Mouse (Mus musculus) MEL (cell line): ENCODE data around the gene H2al2a. TPM values are rescaled to one million over a fixed set of nuclear protein-coding genes. Genes with fewer than 3 reads are reported as not detected.

ENCODE experiments used
- DNase-seq: peaks from one replicate; pipeline ENCODE4 v3.0.0; 2011; ENCODE audit warnings: low read depth, low spot score
- H3K27ac ChIP-seq: 2 replicates; pipeline ENCODE4 v1.5.1; 2012; ENCODE audit warnings: low read depth, mild to moderate bottlenecking, control low read depth, low read length, moderate library complexity; ENCODE audit not compliant: control insufficient read depth
- H3K27me3 ChIP-seq, 2 experiments: fragments of 150-350 bp in 1 of 2; sonication (generic) in 1 of 2; 2 replicates each; pipeline ENCODE4 v1.6.1; 2012; ENCODE audit warnings: low read length in 2 of 2, mild to moderate bottlenecking in 2 of 2, improper control_type of control experiment in 1 of 2, moderate library complexity in 1 of 2; ENCODE audit not compliant: insufficient read depth in 2 of 2, control insufficient read depth in 1 of 2
- H3K36me3 ChIP-seq, 2 experiments: 2 replicates each; pipeline ENCODE4 v1.6.1; 2012 to 2014; ENCODE audit warnings: low read length in 2 of 2, improper control_type of control experiment in 1 of 2, inconsistent platforms in 1 of 2, mild to moderate bottlenecking in 1 of 2; ENCODE audit not compliant: insufficient read depth in 2 of 2, control insufficient read depth in 1 of 2
- H3K4me1 ChIP-seq, 2 experiments: fragments of 150-350 bp in 1 of 2; sonication (generic) in 1 of 2; 2 replicates each; pipeline ENCODE4 v1.6.1; 2012; ENCODE audit warnings: low read length in 2 of 2, improper control_type of control experiment in 1 of 2, mild to moderate bottlenecking in 1 of 2; ENCODE audit not compliant: insufficient read depth in 2 of 2, control insufficient read depth in 1 of 2
- H3K4me3 ChIP-seq, 2 experiments: fragments of 150-350 bp in 1 of 2; sonication (generic) in 1 of 2; 2 replicates each; pipeline ENCODE4 v1.5.1; 2012; ENCODE audit warnings: low read depth in 2 of 2, low read length in 2 of 2, mild to moderate bottlenecking in 2 of 2, moderate library complexity in 2 of 2, control low read depth in 1 of 2, improper control_type of control experiment in 1 of 2; ENCODE audit not compliant: control insufficient read depth in 1 of 2, insufficient read depth in 1 of 2
- H3K79me2 ChIP-seq: 2 replicates; pipeline ENCODE4 v1.6.1; 2012; ENCODE audit warnings: mild to moderate bottlenecking, low read length, moderate library complexity; ENCODE audit not compliant: control insufficient read depth, poor library complexity, insufficient read depth
- H3K9ac ChIP-seq: 2 replicates; pipeline ENCODE4 v1.6.1; 2012; ENCODE audit warnings: low read depth, mild to moderate bottlenecking, control low read depth, low read length, moderate library complexity; ENCODE audit not compliant: control insufficient read depth, poor library complexity, severe bottlenecking
- H3K9me3 ChIP-seq: fragments of 150-350 bp; sonication (generic); replicated peaks from 2 replicates; pipeline ENCODE4 v1.6.1; 2012; ENCODE audit warnings: mild to moderate bottlenecking, low read length, improper control_type of control experiment, moderate library complexity; ENCODE audit not compliant: insufficient read depth
- BHLHE40 ChIP-seq: IDR thresholded peaks from 2 replicates; pipeline ENCODE4 v1.6.1; 2012; ENCODE audit warnings: low read depth, mild to moderate bottlenecking, inconsistent platforms, low read length, improper control_type of control experiment, borderline replicate concordance
- CHD1 ChIP-seq: IDR thresholded peaks from 2 replicates; pipeline ENCODE4 v1.6.1; 2012; ENCODE audit warnings: low read depth, mild to moderate bottlenecking, inconsistent platforms, low read length, improper control_type of control experiment
- CHD2 ChIP-seq: IDR thresholded peaks from 2 replicates; pipeline ENCODE4 v1.6.1; 2011; ENCODE audit warnings: low read length, improper control_type of control experiment
- E2F4 ChIP-seq: IDR thresholded peaks from 2 replicates; pipeline ENCODE4 v1.6.1; 2011; ENCODE audit warnings: low read depth, low read length, improper control_type of control experiment, borderline replicate concordance
- EP300 ChIP-seq, 2 experiments: IDR thresholded peaks; 2 replicates each; pipeline ENCODE4 v1.6.1; 2011; ENCODE audit warnings: improper control_type of control experiment in 2 of 2, low read length in 2 of 2, low read depth in 1 of 2, mild to moderate bottlenecking in 1 of 2
- ETS1 ChIP-seq: IDR thresholded peaks from 2 replicates; pipeline ENCODE4 v1.6.1; 2012; ENCODE audit warnings: low read depth, mild to moderate bottlenecking, inconsistent platforms, low read length, improper control_type of control experiment, moderate library complexity
- GABPA ChIP-seq: IDR thresholded peaks from 2 replicates; pipeline ENCODE4 v1.6.1; 2012; ENCODE audit warnings: low read depth, mild to moderate bottlenecking, inconsistent platforms, low read length, improper control_type of control experiment, moderate library complexity
- GATA1 ChIP-seq: IDR thresholded peaks from 2 replicates; pipeline ENCODE4 v1.6.1; 2011; ENCODE audit warnings: low read depth, low read length, improper control_type of control experiment
- HCFC1 ChIP-seq: IDR thresholded peaks from 2 replicates; pipeline ENCODE4 v1.6.1; 2012; ENCODE audit warnings: low read depth, mild to moderate bottlenecking, inconsistent platforms, low read length, improper control_type of control experiment, moderate library complexity
- KAT2A ChIP-seq: conservative IDR thresholded peaks from 2 replicates; pipeline ENCODE4 v1.6.1; 2012; ENCODE audit warnings: low read depth, low read length, improper control_type of control experiment, inconsistent platforms
- MEF2A ChIP-seq: IDR thresholded peaks from 2 replicates; pipeline ENCODE4 v1.6.1; 2014; ENCODE audit warnings: low read depth, mild to moderate bottlenecking, inconsistent platforms, low read length, improper control_type of control experiment; ENCODE audit not compliant: poor library complexity, insufficient replicate concordance, severe bottlenecking; ENCODE audit errors: extremely low read depth
- MXI1 ChIP-seq: IDR thresholded peaks from 2 replicates; pipeline ENCODE4 v1.6.1; 2011; ENCODE audit warnings: mild to moderate bottlenecking, low read depth, low read length, improper control_type of control experiment
- MYB ChIP-seq: IDR thresholded peaks from 2 replicates; pipeline ENCODE4 v1.6.1; 2011; ENCODE audit warnings: mild to moderate bottlenecking, low read depth, low read length, improper control_type of control experiment
- MYC ChIP-seq: IDR thresholded peaks from 2 replicates; pipeline ENCODE4 v1.6.1; 2011; ENCODE audit warnings: low read depth, mild to moderate bottlenecking, low read length, improper control_type of control experiment, moderate library complexity
- NELFE ChIP-seq: IDR thresholded peaks from 2 replicates; pipeline ENCODE4 v1.6.1; 2011; ENCODE audit warnings: low read depth, low read length, improper control_type of control experiment
- NRF1 ChIP-seq: IDR thresholded peaks from 2 replicates; pipeline ENCODE4 v1.6.1; 2014; ENCODE audit warnings: low read depth, mild to moderate bottlenecking, inconsistent platforms, low read length, improper control_type of control experiment, moderate library complexity; ENCODE audit not compliant: poor library complexity, insufficient read depth, severe bottlenecking
- POLR2A ChIP-seq, 2 experiments: IDR thresholded peaks; 2 replicates each; pipeline ENCODE4 v1.6.1; 2011 to 2012; ENCODE audit warnings: low read length in 2 of 2, mild to moderate bottlenecking in 2 of 2, control low read depth in 1 of 2, improper control_type of control experiment in 1 of 2, low read depth in 1 of 2, moderate library complexity in 1 of 2; ENCODE audit not compliant: control insufficient read depth in 1 of 2, insufficient read depth in 1 of 2, poor library complexity in 1 of 2
- POLR2AphosphoS5 ChIP-seq: IDR thresholded peaks from 2 replicates; pipeline ENCODE4 v1.6.1; 2012; ENCODE audit warnings: low read depth, borderline replicate concordance, mild to moderate bottlenecking, inconsistent platforms, low read length, moderate library complexity, mixed read lengths
- RAD21 ChIP-seq: IDR thresholded peaks from 2 replicates; pipeline ENCODE4 v1.6.1; 2011; ENCODE audit warnings: mild to moderate bottlenecking, low read depth, low read length, improper control_type of control experiment
- RCOR1 ChIP-seq: IDR thresholded peaks from 2 replicates; pipeline ENCODE4 v1.6.1; 2012; ENCODE audit warnings: low read depth, mild to moderate bottlenecking, inconsistent platforms, low read length, improper control_type of control experiment
- TCF12 ChIP-seq: IDR thresholded peaks from 2 replicates; pipeline ENCODE4 v1.6.1; 2014; ENCODE audit warnings: low read depth, mild to moderate bottlenecking, inconsistent platforms, low read length, improper control_type of control experiment, moderate library complexity
- UBTF ChIP-seq: IDR thresholded peaks from 2 replicates; pipeline ENCODE4 v1.6.1; 2012; ENCODE audit warnings: low read depth, mild to moderate bottlenecking, inconsistent platforms, low read length, improper control_type of control experiment, moderate library complexity, borderline replicate concordance; ENCODE audit not compliant: insufficient read depth
- USF2 ChIP-seq, 2 experiments: IDR thresholded peaks; 2 replicates each; pipeline ENCODE4 v1.6.1; 2011 to 2012; ENCODE audit warnings: improper control_type of control experiment in 2 of 2, low read length in 2 of 2, borderline replicate concordance in 1 of 2, inconsistent platforms in 1 of 2, low read depth in 1 of 2, mild to moderate bottlenecking in 1 of 2; ENCODE audit not compliant: insufficient read depth in 1 of 2
- ZC3H11A ChIP-seq: IDR thresholded peaks from 2 replicates; pipeline ENCODE4 v1.6.1; 2012; ENCODE audit warnings: low read depth, mild to moderate bottlenecking, inconsistent platforms, low read length, improper control_type of control experiment
- ZMIZ1 ChIP-seq: IDR thresholded peaks from 2 replicates; pipeline ENCODE4 v1.6.1; 2012; ENCODE audit warnings: low read depth, mild to moderate bottlenecking, inconsistent platforms, low read length, improper control_type of control experiment, moderate library complexity
- ZNF384 ChIP-seq: IDR thresholded peaks from 2 replicates; pipeline ENCODE4 v1.6.1; 2012; ENCODE audit warnings: low read depth, mild to moderate bottlenecking, inconsistent platforms, low read length, improper control_type of control experiment
- polyA plus RNA-seq, 2 experiments: library from polyadenylated mRNA; stranded (reverse) in 1 of 2; unstranded in 1 of 2; fragments of >175 nt in 1 of 2; fragments of >200 nt in 1 of 2; gene quantifications; 2 replicates each; pipeline versions ENCODE4 v1.2.1 to v1.2.4; 2012; ENCODE audit warnings: low replicate concordance in 2 of 2, low read depth in 1 of 2; ENCODE audit not compliant: insufficient read length in 2 of 2, insufficient read depth in 1 of 2, missing spikeins in 1 of 2
- total RNA-seq: library from RNA; depleted of rRNA; stranded (reverse); fragments of 300-350 nt; gene quantifications from 2 replicates; pipeline ENCODE4 v1.2.3, GENCODE M21; 2012

H2al2a gene
- total and polyA plus RNA-seq, 3 experiments, result not detected

- Histone ChIP-seq H3K27me3 (no peaks in the 10 kb centered on the region; a peak in 2 of 4 replicates), H3K4me3 (no peak overlapping the region), H3K36me3 (no peaks in the 10 kb centered on the region), H3K9ac (no peak overlapping the region), H3K4me1 (no peaks in the 10 kb centered on the region), H3K79me2 (no peaks in the 10 kb centered on the region), H3K27ac (no peak overlapping the region), H3K9me3 (no peaks in the 10 kb centered on the region)
- no peak for DNase-seq
- TF ChIP-seq ZNF384 (no peak), HCFC1 (no peak), ZC3H11A (no peak), KAT2A (no peak), ZMIZ1 (no peak), RCOR1 (no peak), EP300 (IDR thresholded peaks at IDR 0.05; ENCODE audit: low read depth in 1 of 2, low read length in 2 of 2) (no peak), MYB (no peak), E2F4 (no peak), ETS1 (no peak), UBTF (no peak), CHD1 (no peak), MXI1 (no peak), MYC (no peak)
Measured at GRCm38 (mm10) chr2:17971407-17971806, 25.4 kb downstream of the H2al2a start.

- H3K9me3 ChIP-seq, result no peaks in the 10 kb centered on the region
- no peak overlapping the region for H3K4me3 ChIP-seq
- H3K4me1 ChIP-seq, result no peaks in the 10 kb centered on the region
- H3K79me2 ChIP-seq, result no peaks in the 10 kb centered on the region
- TF ChIP-seq CHD2 (no peak), MEF2A (no peak), ZMIZ1 (no peak), GABPA (no peak), RAD21 (no peak), TCF12 (no peak), NRF1 (no peak), HCFC1 (no peak), USF2 (IDR thresholded peaks at IDR 0.05; ENCODE audit: borderline replicate concordance in 1 of 2, insufficient read depth in 1 of 2, low read depth in 1 of 2, low read length in 2 of 2) (no peak), BHLHE40 (no peak), KAT2A (no peak), POLR2AphosphoS5 (no peak), E2F4 (no peak), MXI1 (no peak), POLR2A (IDR thresholded peaks at IDR 0.05; ENCODE audit: control insufficient read depth in 1 of 2, insufficient read depth in 1 of 2, low read depth in 1 of 2, low read length in 2 of 2, poor library complexity in 1 of 2) (no peak), ZNF384 (no peak), GATA1 (no peak), NELFE (no peak)
- H3K9ac ChIP-seq, result no peak overlapping the region
- H3K27ac ChIP-seq, result no peak overlapping the region
- no peaks in the 10 kb centered on the region; a peak in 2 of 4 replicates for H3K27me3 ChIP-seq
- no peaks in the 10 kb centered on the region for H3K36me3 ChIP-seq
- DNase-seq, result no peak
Measured at GRCm38 (mm10) chr2:17970662-17971061, 26.1 kb downstream of the H2al2a start.
